Mouse (Mus musculus) ES-E14 (cell line): ENCODE measurements around the gene Olfr1185-ps1. TPM values are rescaled to one million over a fixed set of nuclear protein-coding genes. Genes with fewer than 3 reads are reported as not detected.
"Not testable (repeated sequence)": the region's sequence is repeated elsewhere in the genome, so short reads cannot be mapped to it uniquely, and the experiment has no call there.

Source experiments
- DNase-seq: peaks from one replicate; pipeline ENCODE4 v3.0.0-alpha.2; 2013; ENCODE audit warnings: low read depth, low spot score
- H3K27ac ChIP-seq: 2 replicates; pipeline ENCODE4 v1.5.1; 2012; ENCODE audit warnings: low read depth, mild to moderate bottlenecking, low read length, moderate library complexity, mixed read lengths; ENCODE audit not compliant: poor library complexity, insufficient read depth, severe bottlenecking
- H3K36me3 ChIP-seq: 2 replicates; pipeline ENCODE4 v1.6.1; 2012; ENCODE audit warnings: mild to moderate bottlenecking, low read length, moderate library complexity, mixed read lengths; ENCODE audit not compliant: control insufficient read depth, poor library complexity, insufficient read depth, severe bottlenecking
- H3K4me1 ChIP-seq, 2 experiments: fragments of 150-350 bp in 1 of 2; sonication (generic) in 1 of 2; 2 replicates each; pipeline ENCODE4 v1.6.1; 2012; ENCODE audit warnings: low read length in 2 of 2, mild to moderate bottlenecking in 1 of 2, mixed read lengths in 1 of 2; ENCODE audit not compliant: control insufficient read depth in 2 of 2, insufficient read depth in 2 of 2, poor library complexity in 1 of 2
- H3K4me3 ChIP-seq, 2 experiments: fragments of 150-350 bp in 1 of 2; sonication (generic) in 1 of 2; 2 replicates each; pipeline ENCODE4 v1.5.1; 2012; ENCODE audit warnings: low read length in 2 of 2, low read depth in 1 of 2, mild to moderate bottlenecking in 1 of 2, mixed read lengths in 1 of 2; ENCODE audit not compliant: insufficient read depth in 1 of 2, poor library complexity in 1 of 2, severe bottlenecking in 1 of 2
- H3K9ac ChIP-seq: 2 replicates; pipeline ENCODE4 v1.6.1; 2012; ENCODE audit warnings: low read depth, mild to moderate bottlenecking, low read length, mixed read lengths; ENCODE audit not compliant: poor library complexity, insufficient read depth, severe bottlenecking
- H3K9me3 ChIP-seq: fragments of 150-350 bp; sonication (generic); 2 replicates; pipeline ENCODE4 v1.6.1; 2012; ENCODE audit warnings: low read depth, mild to moderate bottlenecking, low read length; ENCODE audit not compliant: control insufficient read depth, insufficient read depth
- CHD2 ChIP-seq: IDR thresholded peaks from 2 replicates; pipeline ENCODE4 v1.6.1; 2014; ENCODE audit warnings: mild to moderate bottlenecking, low read depth, low read length, inconsistent platforms
- HCFC1 ChIP-seq: IDR thresholded peaks from 2 replicates; pipeline ENCODE4 v1.6.1; 2012; ENCODE audit warnings: low read length, inconsistent platforms, borderline replicate concordance; ENCODE audit not compliant: insufficient read depth
- MAFK ChIP-seq: IDR thresholded peaks from 2 replicates; pipeline ENCODE4 v1.6.1; 2014; ENCODE audit warnings: mild to moderate bottlenecking, low read depth, low read length, inconsistent platforms; ENCODE audit not compliant: insufficient read depth
- ZC3H11A ChIP-seq: IDR thresholded peaks from 2 replicates; pipeline ENCODE4 v1.6.1; 2012; ENCODE audit warnings: low read depth, mild to moderate bottlenecking, inconsistent platforms, low read length, borderline replicate concordance
- ZNF384 ChIP-seq: IDR thresholded peaks from 2 replicates; pipeline ENCODE4 v1.6.1; 2012; ENCODE audit warnings: low read depth, low read length, inconsistent platforms
- in situ Hi-C, 2 experiments: fragments of 600-800 bp; cut with MboI; formaldehyde crosslinking; loops; one replicate each; pipeline ENCODE4 v1.15.1; 2025; ENCODE audit warnings: low sequenced_read_pairs in 2 of 2, inconsistent platforms in 1 of 2; ENCODE audit not compliant: unreplicated experiment in 2 of 2
- total RNA-seq: library from RNA; depleted of rRNA; stranded (reverse); fragments of 300-350 nt; gene quantifications from 2 replicates; pipeline ENCODE4 v1.2.3, GENCODE M21; 2012; rRNA removed

Gene Olfr1185-ps1
- total RNA-seq: not detected in 2 replicates

DNA sequence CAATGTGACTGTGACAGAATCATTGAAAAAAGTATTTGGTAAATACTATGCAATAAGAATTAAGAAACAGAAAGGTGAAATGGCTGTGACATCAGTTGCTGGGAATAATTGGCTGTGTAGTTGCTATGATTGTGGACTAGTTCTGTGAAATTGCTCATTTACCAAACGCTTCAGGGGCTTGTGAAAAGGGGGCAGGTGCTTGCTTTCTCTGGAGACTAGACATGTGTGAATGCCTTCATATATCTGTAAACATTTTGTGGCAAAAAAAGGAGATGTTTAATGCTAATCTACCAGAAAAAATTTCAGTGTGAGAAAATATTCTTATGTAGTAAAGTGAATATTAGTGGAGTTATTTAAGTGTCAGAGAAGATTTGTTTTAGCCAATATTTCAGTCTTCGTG is at the start of gene Olfr1185-ps1:
Gene Olfr1185-ps1, plus strand, starts transcription at position 301 of the 400 bp plus-strand sequence.
- no peaks in the 10 kb centered on the region for H3K4me1 ChIP-seq
- H3K27ac ChIP-seq: no peak within 1 kb of the TSS
- no peak within 1 kb of the TSS for H3K9ac ChIP-seq
- no peaks in the 10 kb centered on the region for H3K36me3 ChIP-seq
- TF ChIP-seq CHD2: no peak
- no peak for TF ChIP-seq HCFC1
- TF ChIP-seq ZC3H11A: no peak
- no peaks in the 10 kb centered on the region for H3K9me3 ChIP-seq
- H3K4me3 ChIP-seq: no peak within 1 kb of the TSS
- in situ Hi-C loops: no loop called here
- DNase-seq: no peak

DNA sequence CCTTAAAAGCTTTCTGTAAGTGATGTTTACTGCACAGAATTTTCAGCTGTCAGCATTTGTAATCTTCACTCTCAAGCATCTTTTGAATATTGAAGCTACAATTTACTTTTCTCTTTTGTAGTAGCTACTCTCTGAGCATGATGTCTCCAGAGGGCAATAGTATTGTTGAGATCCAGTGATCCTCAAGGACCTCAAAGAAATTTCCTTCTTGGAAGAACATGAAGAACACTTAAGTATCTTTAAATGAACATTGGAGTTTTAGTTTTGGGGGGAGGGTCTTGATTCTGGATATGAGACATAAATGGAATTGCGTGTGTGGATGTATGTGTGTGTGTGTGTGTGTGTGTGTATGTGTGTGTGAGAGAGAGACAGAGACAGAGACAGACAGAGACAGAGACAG is 44.1 kb upstream of the Olfr1185-ps1 start, which contains the start of gene Gm13757:
Gene Gm13757, minus strand, starts transcription at position 101 of the 400 bp plus-strand sequence.
- TF ChIP-seq CHD2: no peak
- TF ChIP-seq ZC3H11A: no peak
- TF ChIP-seq HCFC1: no peak
- TF ChIP-seq ZNF384: no peak
- TF ChIP-seq MAFK: no peak
- Histone ChIP-seq H3K9me3 (no peaks in the 10 kb centered on the region), H3K27ac (no peak within 1 kb of the TSS), H3K4me3 (no peak within 1 kb of the TSS), H3K4me1 (no peaks in the 10 kb centered on the region), H3K9ac (no peak within 1 kb of the TSS), H3K36me3 (no peaks in the 10 kb centered on the region)
- no peak for DNase-seq
- in situ Hi-C loops: no loop called here

DNA sequence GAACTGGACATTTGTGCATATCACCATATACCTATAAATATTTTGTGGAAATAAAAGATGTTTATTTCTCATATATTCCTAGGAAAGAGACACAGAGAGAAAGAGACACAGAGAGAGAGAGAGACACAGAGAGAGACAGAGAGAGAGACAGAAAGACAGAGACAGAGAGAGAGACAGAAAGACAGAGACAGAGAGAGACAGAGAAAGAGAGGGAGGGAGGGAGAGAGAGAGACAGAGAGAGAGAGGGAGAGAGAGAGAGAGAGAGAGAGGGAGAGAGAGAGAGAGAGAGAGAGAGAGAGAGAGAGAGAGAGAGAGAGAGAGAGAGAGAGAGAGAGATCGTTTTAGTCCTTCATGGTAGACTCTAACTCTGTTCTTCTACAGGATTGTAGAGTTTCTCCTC is 38.6 kb upstream of the Olfr1185-ps1 start, which contains the start of gene Olfr1183:
Gene Olfr1183, plus strand, starts transcription at position 301 of the 400 bp plus-strand sequence.
- in situ Hi-C loops, H3K27ac ChIP-seq: not testable (repeated sequence)

DNA sequence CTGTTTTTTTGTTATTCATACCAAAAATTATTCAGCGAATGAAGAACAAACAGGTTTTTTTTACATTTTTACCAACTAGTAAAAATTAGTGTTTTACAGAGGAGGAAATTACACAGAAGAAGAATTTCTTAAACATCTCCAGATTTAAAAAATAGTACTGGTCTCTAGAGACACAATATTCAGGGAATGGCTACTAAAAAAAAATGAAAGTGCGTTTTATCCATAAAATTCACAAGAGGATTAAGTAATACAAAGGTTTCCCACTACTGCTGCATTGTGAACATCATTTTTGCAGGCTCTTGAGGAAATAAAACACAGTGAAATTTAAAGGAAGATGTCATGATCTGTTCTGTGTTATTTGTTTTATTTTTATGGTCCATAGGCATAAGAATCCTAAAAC is 9.8 kb upstream of the Olfr1185-ps1 start, which contains the start of gene Olfr1184:
Gene Olfr1184, plus strand, starts transcription at position 301 of the 400 bp plus-strand sequence.
- in situ Hi-C loops: no loop called here
- H3K4me3 ChIP-seq: no peak within 1 kb of the TSS
- no peak within 1 kb of the TSS for H3K27ac ChIP-seq
- no peak for DNase-seq
- H3K4me1 ChIP-seq: no peaks in the 10 kb centered on the region
- H3K9ac ChIP-seq: no peak within 1 kb of the TSS
- no peaks in the 10 kb centered on the region for H3K36me3 ChIP-seq
- H3K9me3 ChIP-seq: no peaks in the 10 kb centered on the region
- TF ChIP-seq ZC3H11A: no peak

More for the DNA sequence above, 38.6 kb upstream of the Olfr1185-ps1 start, which contains the start of gene Olfr1183:
- not testable (repeated sequence) for H3K36me3 ChIP-seq, H3K9ac ChIP-seq, H3K4me3 ChIP-seq, DNase-seq, H3K4me1 ChIP-seq, H3K9me3 ChIP-seq

- no peak within 1 kb of the TSS for H3K27ac ChIP-seq
- no peak for DNase-seq
- no peaks in the 10 kb centered on the region for H3K9me3 ChIP-seq
- no peaks in the 10 kb centered on the region for H3K36me3 ChIP-seq
- in situ Hi-C loops: no loop called here
- TF ChIP-seq CHD2 (no peak), ZNF384 (no peak), MAFK (no peak), HCFC1 (no peak), ZC3H11A (no peak)
- H3K4me3 ChIP-seq: no peak within 1 kb of the TSS
- no peak within 1 kb of the TSS for H3K9ac ChIP-seq
- no peaks in the 10 kb centered on the region for H3K4me1 ChIP-seq
These were observed 25.1 kb downstream of the Olfr1185-ps1 start, which contains the start of gene Olfr1186 for GRCm38 (mm10) chr2:88518251-88518650. TSS of gene Olfr1186 (plus strand) at chr2:88518551.
